Mouse (Mus musculus) megakaryocyte, embryonic 14.5 days (primary cell): ENCODE results near the gene Scml2. TPM values are rescaled to one million over a fixed set of nuclear protein-coding genes. Genes with fewer than 3 reads are reported as not detected.
"Not testable (repeated sequence)": the region's sequence is repeated elsewhere in the genome, so short reads cannot be mapped to it uniquely, and the experiment has no call there.

ENCODE experiments used
- H3K27me3 ChIP-seq: replicated peaks from 2 replicates; pipeline ENCODE3; 2012; ENCODE audit warnings: inconsistent platforms
- H3K36me3 ChIP-seq: replicated peaks from 2 replicates; pipeline ENCODE3; 2012; ENCODE audit warnings: low read length, inconsistent platforms, mixed read lengths
- H3K4me1 ChIP-seq: 2 replicates; pipeline ENCODE4 v1.6.1; 2012; ENCODE audit warnings: inconsistent platforms
- H3K4me3 ChIP-seq: replicated peaks from 2 replicates; pipeline ENCODE3; 2012; ENCODE audit warnings: moderate library complexity, mild to moderate bottlenecking, inconsistent platforms
- H3K9me3 ChIP-seq: 2 replicates; pipeline ENCODE4 v1.6.1; 2012; ENCODE audit warnings: inconsistent platforms
- FLI1 ChIP-seq: IDR thresholded peaks from 2 replicates; pipeline ENCODE4 v1.6.1; 2012; ENCODE audit warnings: low read length, inconsistent platforms, mixed read lengths
- GATA1 ChIP-seq: IDR thresholded peaks from 3 replicates; pipeline ENCODE4 v1.6.1; 2012; ENCODE audit warnings: mixed read lengths, low read length, inconsistent platforms, borderline replicate concordance
- polyA plus RNA-seq: library from polyadenylated mRNA; stranded (reverse); fragments of >175 nt; gene quantifications from 2 replicates; pipeline ENCODE4 v1.2.3, GENCODE M21; 2012; ENCODE audit warnings: low replicate concordance; ENCODE audit not compliant: insufficient read depth

Scml2 gene
- not detected in 2 replicates for polyA plus RNA-seq

DNA sequence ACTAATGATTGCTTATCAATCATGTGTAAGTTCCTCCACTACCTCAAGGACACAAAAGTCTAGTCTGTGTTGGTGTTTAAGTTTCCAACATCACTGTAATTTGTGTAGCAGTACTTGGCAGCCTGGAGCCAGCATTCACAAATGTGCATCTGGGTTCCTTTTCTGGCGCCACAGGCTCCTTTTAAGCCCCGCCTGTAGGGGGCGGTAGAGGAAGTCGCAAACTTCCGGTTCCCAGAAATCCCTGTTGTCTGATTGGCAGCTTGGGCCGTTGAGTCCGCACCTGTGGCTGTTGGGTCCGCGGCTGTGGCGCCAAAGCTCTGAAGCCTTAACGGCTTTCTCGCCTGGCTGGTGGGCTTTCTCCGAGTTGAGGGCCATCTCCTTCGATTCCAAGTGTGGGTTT, at the start of gene Scml2:
Scml2 (plus strand) TSS at position 301 of the 400 bp plus-strand sequence.
- H3K9me3 ChIP-seq, H3K4me1 ChIP-seq, H3K27me3 ChIP-seq: not testable (repeated sequence)

DNA sequence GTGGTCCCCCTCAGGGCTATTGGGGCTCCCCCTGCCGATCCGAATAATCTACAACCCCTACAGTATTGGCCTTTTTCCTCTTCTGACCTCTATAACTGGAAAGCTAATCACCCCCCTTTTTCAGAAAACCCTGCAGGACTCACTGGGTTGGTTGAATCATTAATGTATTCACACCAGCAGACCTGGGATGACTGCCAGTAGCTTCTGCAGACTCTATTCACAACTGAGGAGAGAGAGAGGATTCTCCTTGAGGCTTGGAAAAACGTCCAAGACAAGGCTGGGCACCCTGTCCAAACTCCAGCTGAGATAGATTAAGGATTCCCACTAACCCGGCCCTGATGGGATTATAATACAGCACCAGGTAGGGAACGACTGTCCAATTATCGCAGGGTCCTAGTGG, 41.4 kb upstream of the Scml2 start:
- not testable (repeated sequence) for H3K27me3 ChIP-seq, H3K4me1 ChIP-seq
- H3K9me3 ChIP-seq: peaks cover 14% of the 10 kb centered on the region

More for the DNA sequence above, at the start of gene Scml2:
- H3K4me3 ChIP-seq, H3K36me3 ChIP-seq: not testable (repeated sequence)

DNA sequence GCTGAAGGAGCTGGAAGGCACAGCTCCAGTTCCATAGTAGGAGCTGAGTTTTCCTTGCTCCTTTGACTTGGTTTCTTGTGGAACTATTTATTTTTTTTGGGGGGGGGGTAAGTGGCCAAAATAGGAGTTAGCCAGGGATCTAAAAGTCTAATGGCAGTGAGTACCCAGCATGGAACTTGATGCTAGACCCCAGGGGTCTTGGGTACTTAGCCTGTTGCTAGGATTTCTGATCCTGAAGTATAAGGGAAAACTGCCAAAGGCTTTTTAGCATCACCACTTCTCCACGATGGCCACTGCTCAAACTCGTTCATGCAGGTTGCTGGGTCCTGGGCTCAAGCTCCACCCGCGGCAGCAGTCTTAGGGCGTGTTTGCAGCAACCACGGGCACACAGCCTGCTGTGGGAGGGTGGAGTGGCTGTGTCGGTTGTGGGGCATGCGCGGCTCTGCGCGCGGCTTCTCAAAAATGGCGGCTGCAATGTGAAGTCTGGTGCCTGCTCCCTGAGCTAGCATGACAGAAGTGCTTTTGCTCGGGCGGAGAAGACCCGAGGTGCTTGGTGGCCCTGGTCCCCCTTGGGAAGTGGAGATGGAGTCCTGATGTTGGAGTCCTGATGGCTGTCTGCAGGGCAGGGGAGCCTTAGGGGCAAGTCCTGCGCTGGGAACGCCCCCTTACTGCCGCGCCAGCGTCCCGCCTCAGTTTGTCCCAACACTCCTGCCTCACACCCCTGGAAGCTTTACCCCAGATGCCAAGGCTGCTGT, 45.5 kb downstream of the Scml2 start:
- Histone ChIP-seq H3K4me3 (peak overlapping the region; percentile 85), H3K27me3 (peaks cover 8% of the 10 kb centered on the region), H3K4me1 (no peaks in the 10 kb centered on the region), H3K36me3 (no peaks in the 10 kb centered on the region), H3K9me3 (no peaks in the 10 kb centered on the region)
- no peak for TF ChIP-seq FLI1
- no peak for TF ChIP-seq GATA1

More for the DNA sequence above, 41.4 kb upstream of the Scml2 start:
- not testable (repeated sequence) for H3K4me3 ChIP-seq, H3K36me3 ChIP-seq

DNA sequence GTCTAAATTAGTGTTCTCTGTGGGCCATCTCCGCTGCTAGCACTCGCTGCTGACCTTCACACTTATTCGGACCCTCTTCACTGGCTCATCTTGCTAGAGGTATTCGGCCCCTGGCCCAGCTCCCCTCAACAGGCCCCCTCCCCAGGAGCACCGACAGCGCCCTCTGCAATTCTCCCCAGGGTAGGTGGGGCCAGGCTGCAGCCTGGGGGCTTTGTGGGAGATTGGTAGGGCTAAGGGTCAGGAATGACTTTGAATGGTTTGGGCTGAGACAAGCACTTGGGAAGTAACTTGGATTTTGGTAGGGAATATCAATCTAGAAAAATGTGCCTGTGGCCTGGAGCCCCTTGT, 46.0 kb downstream of the Scml2 start:
- H3K27me3 ChIP-seq: peaks cover 8% of the 10 kb centered on the region
- no peaks in the 10 kb centered on the region for H3K36me3 ChIP-seq
- H3K4me3 ChIP-seq: peak overlapping the region; percentile 85
- H3K9me3 ChIP-seq: no peaks in the 10 kb centered on the region
- H3K4me1 ChIP-seq: no peaks in the 10 kb centered on the region
- TF ChIP-seq FLI1: no peak
- no peak for TF ChIP-seq GATA1

DNA sequence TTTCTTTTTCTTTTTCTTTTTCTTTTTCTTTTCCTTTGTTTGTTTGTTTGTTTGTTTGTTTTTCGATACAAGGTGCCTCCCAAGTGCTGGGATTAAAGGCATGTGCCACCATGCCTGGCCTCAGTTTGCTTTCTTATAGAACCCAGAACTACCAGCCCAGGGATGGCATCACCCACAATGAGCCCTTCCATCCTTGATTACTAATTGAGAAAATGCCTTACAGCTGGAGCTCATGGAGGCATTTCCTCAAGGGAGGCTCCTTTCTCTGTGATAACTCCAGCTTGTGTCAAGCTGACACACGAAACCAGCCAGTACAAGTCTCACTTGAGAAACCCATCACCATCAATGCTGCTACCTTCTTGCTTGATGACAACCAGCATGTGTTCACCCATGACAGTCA, 170.2 kb downstream of the Scml2 start, which contains the start of gene Gm15262:
Gm15262 (plus strand) TSS at position 301 of the 400 bp plus-strand sequence.
- H3K9me3 ChIP-seq: peaks cover 18% of the 10 kb centered on the region
- H3K4me1 ChIP-seq, H3K36me3 ChIP-seq, H3K4me3 ChIP-seq, H3K27me3 ChIP-seq: not testable (repeated sequence)

Other genes with a start within 250 kb of the Scml2 start
- not detected in 2 replicates for gene Gja6, start 210.1 kb upstream of the Scml2 start, polyA plus RNA-seq
- not detected in 2 replicates for gene Cdkl5, start 122.5 kb upstream of the Scml2 start, polyA plus RNA-seq
- gene Gm15262, start 170.3 kb downstream of the Scml2 start, polyA plus RNA-seq: 3.6 TPM in 1 of 2 replicates, not detected in the other